Mouse (Mus musculus) limb, embryonic 10.5 days (tissue): ENCODE results near the gene Mybph. TPM values are rescaled to one million over a fixed set of nuclear protein-coding genes. Genes with fewer than 3 reads are reported as not detected.

Source experiments
- DNase-seq: peaks from one replicate; pipeline ENCODE4 v3.0.0-alpha.2; 2017; ENCODE audit warnings: low spot score
- H3K27ac ChIP-seq: fragments of 300-500 bp; sonication (generic); 2 replicates; pipeline ENCODE4 v1.5.1; 2016; ENCODE audit warnings: mild to moderate bottlenecking
- H3K27me3 ChIP-seq: fragments of 300-500 bp; sonication (generic); 2 replicates; pipeline ENCODE4 v1.6.1; 2016; ENCODE audit warnings: low read depth, mild to moderate bottlenecking; ENCODE audit not compliant: poor library complexity, severe bottlenecking
- H3K36me3 ChIP-seq: fragments of 300-500 bp; sonication (generic); 2 replicates; pipeline ENCODE4 v1.6.1; 2016; ENCODE audit warnings: mild to moderate bottlenecking, moderate library complexity
- H3K4me1 ChIP-seq: fragments of 300-500 bp; sonication (generic); 2 replicates; pipeline ENCODE4 v1.6.1; 2016
- H3K4me3 ChIP-seq: fragments of 300-500 bp; sonication (generic); 2 replicates; pipeline ENCODE4 v1.5.1; 2016; ENCODE audit warnings: mild to moderate bottlenecking, moderate library complexity
- H3K9me3 ChIP-seq: fragments of 300-500 bp; sonication (generic); replicated peaks from 2 replicates; pipeline ENCODE4 v1.6.1; 2016; ENCODE audit warnings: mild to moderate bottlenecking
- WGBS: fragments of 180-500 bp; shearing (Covaris S2); methylation state at CpG from one replicate; pipeline ENCODE4 v1.1.7; 2016; 5-methylcytosine and 5-hydroxymethylcytosine counted together
- polyA plus RNA-seq: library from polyadenylated mRNA; unstranded; fragments of >200 nt; fragmentation: Nextera tagmentation; extraction: Ambion mirVana; gene quantifications from 2 replicates; pipeline ENCODE4 v1.2.1, GENCODE M21; 2016

Gene Mybph
- polyA plus RNA-seq, 1 experiment from 2014 or later, result 0.98 TPM

- no peaks in the 10 kb centered on the region for H3K36me3 ChIP-seq
- peaks cover 54% of the 10 kb centered on the region for H3K4me1 ChIP-seq
- DNase-seq, result no peak
- H3K4me3 ChIP-seq, result no peak overlapping the region
- peaks cover 15% of the 10 kb centered on the region for H3K27me3 ChIP-seq
- WGBS, result 58% methylated on average over 7 of the region's 7 CpGs
- H3K27ac ChIP-seq, result peak overlapping the region; percentile 61
- H3K9me3 ChIP-seq, result no peaks in the 10 kb centered on the region
Observed at GRCm38 (mm10) chr1:134193674-134194197, 488 bp downstream of the Mybph start.

- no peak for DNase-seq
- peak overlapping the region; percentile 61 for H3K27ac ChIP-seq
- 80% methylated on average over 16 of the region's 16 CpGs for WGBS
- H3K4me3 ChIP-seq, result no peak overlapping the region
- no peaks in the 10 kb centered on the region for H3K9me3 ChIP-seq
- H3K27me3 ChIP-seq, result peaks cover 7% of the 10 kb centered on the region
- no peaks in the 10 kb centered on the region for H3K36me3 ChIP-seq
- peaks cover 50% of the 10 kb centered on the region for H3K4me1 ChIP-seq
Observed at GRCm38 (mm10) chr1:134194298-134195022, 1.2 kb downstream of the Mybph start.

GRCm38 (mm10) chr1:134195117-134195516 lies 1.9 kb downstream of the Mybph start:
- H3K27me3 ChIP-seq, result 0 out of 2 replicates have a peak, but pooled peaks cover 6% of the 10 kb centered on the region
- H3K27ac ChIP-seq, result peak overlapping the region; percentile 62; the same call in 1 of the 2 replicates
- DNase-seq, result no peak
- 43% methylated on average over 2 of the region's 2 CpGs for WGBS
- no peaks in the 10 kb centered on the region for H3K9me3 ChIP-seq
- no peaks in the 10 kb centered on the region for H3K36me3 ChIP-seq
- no peak overlapping the region for H3K4me3 ChIP-seq
- peaks cover 48% of the 10 kb centered on the region for H3K4me1 ChIP-seq

GRCm38 (mm10) chr1:134195571-134195970 lies 2.3 kb downstream of the Mybph start:
- H3K4me3 ChIP-seq, result no peak overlapping the region
- WGBS, result 50% methylated on average over 3 of the region's 3 CpGs
- H3K27me3 ChIP-seq, result 0 out of 2 replicates have a peak, but pooled peaks cover 5% of the 10 kb centered on the region
- H3K9me3 ChIP-seq, result no peaks in the 10 kb centered on the region
- H3K27ac ChIP-seq, result peak overlapping the region; percentile 62
- peaks cover 48% of the 10 kb centered on the region for H3K4me1 ChIP-seq
- no peak for DNase-seq
- H3K36me3 ChIP-seq, result no peaks in the 10 kb centered on the region

- Histone ChIP-seq H3K9me3 (no peaks in the 10 kb centered on the region), H3K4me1 (peaks cover 48% of the 10 kb centered on the region), H3K4me3 (no peak overlapping the region), H3K27me3 (0 out of 2 replicates have a peak, but pooled peaks cover under 1% of the 10 kb centered on the region), H3K27ac (peak overlapping the region; percentile 62), H3K36me3 (no peaks in the 10 kb centered on the region)
- WGBS, result 36% methylated on average over 4 of the region's 4 CpGs
- DNase-seq, result no peak
Observed at GRCm38 (mm10) chr1:134195979-134196378, 2.7 kb downstream of the Mybph start.

GRCm38 (mm10) chr1:134196386-134196785 lies 3.1 kb downstream of the Mybph start:
- Histone ChIP-seq H3K9me3 (no peaks in the 10 kb centered on the region), H3K4me3 (no peak overlapping the region), H3K27ac (peak overlapping the region; percentile 62), H3K36me3 (no peaks in the 10 kb centered on the region), H3K27me3 (no peaks in the 10 kb centered on the region), H3K4me1 (peaks cover 48% of the 10 kb centered on the region)
- 82% methylated on average over 4 of the region's 4 CpGs for WGBS
- no peak for DNase-seq

- no peak for DNase-seq
- H3K27ac ChIP-seq, result 0 out of 2 replicates have a peak overlapping the region, but pooled peaks have one; percentile 19
- 83% methylated on average over 15 of the region's 15 CpGs for WGBS
- H3K4me3 ChIP-seq, result no peak overlapping the region
- peaks cover 48% of the 10 kb centered on the region for H3K4me1 ChIP-seq
- H3K27me3 ChIP-seq, result no peaks in the 10 kb centered on the region
- H3K9me3 ChIP-seq, result no peaks in the 10 kb centered on the region
- H3K36me3 ChIP-seq, result no peaks in the 10 kb centered on the region
Observed at GRCm38 (mm10) chr1:134197325-134197982, 4.2 kb downstream of the Mybph start.

GRCm38 (mm10) chr1:134198197-134198995 lies 5.1 kb downstream of the Mybph start:
- WGBS, result 91% methylated on average over 12 of the region's 12 CpGs

GRCm38 (mm10) chr1:134200481-134200880 lies 7.2 kb downstream of the Mybph start:
- H3K4me3 ChIP-seq, result no peak overlapping the region
- peaks cover 18% of the 10 kb centered on the region for H3K4me1 ChIP-seq
- no peaks in the 10 kb centered on the region for H3K9me3 ChIP-seq
- H3K27ac ChIP-seq, result no peak overlapping the region
- no peaks in the 10 kb centered on the region for H3K36me3 ChIP-seq
- no peaks in the 10 kb centered on the region for H3K27me3 ChIP-seq
- WGBS, result 59% methylated on average over 2 of the region's 2 CpGs
- DNase-seq, result no peak

More at GRCm38 (mm10) chr1:134198197-134198995, 5.1 kb downstream of the Mybph start:
- Histone ChIP-seq H3K36me3 (no peaks in the 10 kb centered on the region), H3K27me3 (no peaks in the 10 kb centered on the region), H3K27ac (no peak overlapping the region), H3K4me1 (peaks cover 39% of the 10 kb centered on the region), H3K4me3 (no peak overlapping the region), H3K9me3 (no peaks in the 10 kb centered on the region)
- no peak for DNase-seq

GRCm38 (mm10) chr1:134200998-134201686 lies 7.9 kb downstream of the Mybph start:
- Histone ChIP-seq H3K9me3 (no peaks in the 10 kb centered on the region), H3K27ac (no peak overlapping the region), H3K4me3 (no peak overlapping the region), H3K36me3 (no peaks in the 10 kb centered on the region), H3K4me1 (peaks cover 13% of the 10 kb centered on the region), H3K27me3 (no peaks in the 10 kb centered on the region)
- no peak for DNase-seq
- 84% methylated on average over 6 of the region's 6 CpGs for WGBS

GRCm38 (mm10) chr1:134201751-134202420 lies 8.6 kb downstream of the Mybph start:
- Histone ChIP-seq H3K36me3 (no peaks in the 10 kb centered on the region), H3K27me3 (no peaks in the 10 kb centered on the region), H3K4me3 (no peak overlapping the region), H3K27ac (no peak overlapping the region), H3K9me3 (no peaks in the 10 kb centered on the region), H3K4me1 (peaks cover 16% of the 10 kb centered on the region)
- 37% methylated on average over 3 of the region's 3 CpGs for WGBS
- peak; percentile 47 for DNase-seq

- H3K9me3 ChIP-seq, result no peaks in the 10 kb centered on the region
- peaks cover 12% of the 10 kb centered on the region; the same call in 1 of the 2 replicates for H3K4me1 ChIP-seq
- H3K4me3 ChIP-seq, result no peak overlapping the region
- H3K27me3 ChIP-seq, result no peaks in the 10 kb centered on the region
- WGBS, result 90% methylated on average over 13 of the region's 13 CpGs
- no peak for DNase-seq
- no peak overlapping the region for H3K27ac ChIP-seq
- H3K36me3 ChIP-seq, result no peaks in the 10 kb centered on the region
Observed at GRCm38 (mm10) chr1:134204230-134204629, 11.0 kb downstream of the Mybph start.
